ENCODE assay signal across 9 mouse cellular contexts in the genomic region with DNA sequence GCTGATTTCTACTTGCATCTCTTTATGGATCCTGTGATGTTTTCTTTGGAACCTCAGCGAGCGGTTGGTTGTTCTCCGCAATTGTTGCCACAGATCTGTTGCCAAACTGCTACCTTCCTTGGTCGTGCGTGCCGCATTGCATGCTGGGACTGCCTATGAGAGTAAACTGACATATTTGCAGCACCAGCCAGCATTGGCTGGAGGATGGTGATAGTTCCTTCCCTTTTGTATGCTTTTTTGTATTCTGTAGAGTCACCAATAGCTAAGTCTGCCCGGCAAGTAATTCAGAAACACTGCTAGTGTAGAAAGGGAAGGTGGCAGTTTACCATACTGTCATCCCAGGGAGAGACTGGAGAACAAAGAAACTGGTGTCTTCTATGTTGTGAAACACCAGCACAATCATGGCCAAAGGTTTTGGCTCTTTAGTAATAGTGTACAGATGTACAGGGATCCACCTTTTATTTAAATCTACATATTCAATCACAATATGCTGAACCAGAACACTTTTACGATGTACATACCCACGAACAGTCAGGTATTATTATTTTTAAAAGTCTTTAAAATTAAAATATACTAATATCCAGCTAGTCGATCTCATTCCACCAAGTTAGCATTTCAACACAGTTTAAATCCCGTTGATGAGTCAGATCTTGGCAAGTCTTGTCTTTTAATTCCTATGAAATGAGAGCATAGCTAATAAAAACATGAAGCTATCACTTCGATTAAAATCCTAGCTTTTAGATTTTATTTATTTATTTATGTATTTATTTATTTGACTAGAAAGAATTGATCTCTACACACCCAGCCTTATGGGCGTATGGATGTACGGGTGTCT. TPM values are rescaled to one million over a fixed set of nuclear protein-coding genes. Genes with fewer than 3 reads are reported as not detected.
A peak's percentile ranks its signal among the peaks of the same experiment; 100 is the strongest.
DNase-seq lines count a peak whose midpoint lies in the region; ATAC-seq and TF ChIP-seq lines count a peak whose summit lies in the region.
"Had no signal": no experiment of that assay in that cellular context is flagged by ENCODE, and none has a peak within 500 bp of the region (broad histone marks: within the 10 kb centered on the region; RNA-seq: fewer than 3 reads in every experiment).

No protein-coding gene starts in this region.

- H3K9ac ChIP-seq in heart, embryonic 12.5 days = no peak overlapping the region
- no peak overlapping the region for H3K9ac ChIP-seq in liver, embryonic 16.5 days (ENCODE audit: low read depth, low read length)

- H3K4me1 ChIP-seq in cortical plate, adult 2 months (ENCODE audit: control insufficient read depth, insufficient read depth, low read length) = no peaks in the 10 kb centered on the region
- peaks cover 11% of the 10 kb centered on the region for H3K4me1 ChIP-seq in heart, embryonic 12.5 days (replicated peaks)
- H3K4me1 ChIP-seq in liver, embryonic 16.5 days (ENCODE audit: control insufficient read depth, low read depth, low read length) = no peaks in the 10 kb centered on the region

- no peaks in the 10 kb centered on the region for H3K27me3 ChIP-seq in heart, embryonic 12.5 days (replicated peaks)
- H3K27me3 ChIP-seq in liver, embryonic 16.5 days (ENCODE audit: control insufficient read depth, insufficient read depth, low read depth, low read length) = no peaks in the 10 kb centered on the region

- H3K4me2 ChIP-seq in heart, embryonic 12.5 days = peak overlapping the region; percentile 82
- H3K4me2 ChIP-seq in liver, embryonic 16.5 days (ENCODE audit: low read depth, low read length) = 0 out of 2 replicates have a peak overlapping the region, but pooled peaks have one; percentile 43

- H3K36me3 ChIP-seq in heart, embryonic 12.5 days = no peaks in the 10 kb centered on the region
- H3K36me3 ChIP-seq in liver, embryonic 16.5 days (ENCODE audit: control insufficient read depth, insufficient read depth) = no peaks in the 10 kb centered on the region

- peak overlapping the region; percentile 86 for H3K4me3 ChIP-seq in cortical plate, adult 2 months (ENCODE audit: insufficient read depth, low read length)
- peak overlapping the region; percentile 56 for H3K4me3 ChIP-seq in heart, embryonic 12.5 days
- H3K4me3 ChIP-seq in liver, embryonic 16.5 days (ENCODE audit: low read depth, low read length) = no peak overlapping the region

- peak; percentile 20 to 79 for DNase-seq in adrenal gland, adult (ENCODE audit: inconsistent age in 2 of 2, low spot score in 1 of 2)
- DNase-seq in adrenal gland, postnatal 4 days (ENCODE audit: low spot score in 2 of 2) = no peak
- peak; percentile 17 to 52 for DNase-seq in kidney, postnatal 36 days
- peak; percentile 88 for DNase-seq in right cerebral cortex, adult 18-20 months
- DNase-seq in embryo, embryonic 9.5 days (ENCODE audit: extremely low spot score) = no peak

- no peak for ATAC-seq in heart, embryonic 12.5 days (ENCODE audit: insufficient number of reproducible peaks, low FRiP score)
- no peak for ATAC-seq in liver, embryonic 16.5 days (ENCODE audit: low read depth)

- peak; percentile 64 for TF ChIP-seq POLR2A in cortical plate, adult 2 months (IDR thresholded peaks at IDR 0.05; ENCODE audit: extremely low read depth, insufficient read depth, low read length)

- no peak for TF ChIP-seq CTCF in cortical plate, adult 2 months (IDR thresholded peaks at IDR 0.05; ENCODE audit: extremely low read depth, insufficient read depth, low read length)

- H3K9me3 ChIP-seq in heart, embryonic 12.5 days (replicated peaks) = no peaks in the 10 kb centered on the region
- H3K9me3 ChIP-seq in liver, embryonic 16.5 days (replicated peaks; ENCODE audit: control insufficient read depth, low read length) = no peaks in the 10 kb centered on the region

- WGBS in heart, embryonic 12.5 days = 71% methylated on average over 14 of the region's 14 CpGs
- 63% methylated on average over 14 of the region's 14 CpGs for WGBS in liver, embryonic 16.5 days (ENCODE audit: insufficient replicate concordance)

- peak overlapping the region; percentile 97 for H3K27ac ChIP-seq in cortical plate, adult 2 months (ENCODE audit: insufficient read depth, low read length)
- peak overlapping the region; percentile 75 for H3K27ac ChIP-seq in heart, embryonic 12.5 days (ENCODE audit: poor library complexity, severe bottlenecking)
- no peak overlapping the region for H3K27ac ChIP-seq in liver, embryonic 16.5 days (ENCODE audit: low read length)

RNA-seq across cellular contexts. Expression of gene Gm11146, which starts 41.4 kb away (rescaled TPM):
- not detected for total RNA-seq in adrenal gland, postnatal 4 days (2021)
- not detected in 2 replicates for polyA plus RNA-seq in cortical plate, adult 2 months (2012; rRNA removed)
- polyA plus RNA-seq in heart, embryonic 12.5 days (2016; fragmentation: Nextera tagmentation; extraction: Ambion mirVana) = not detected in 2 replicates
- polyA plus RNA-seq in liver, embryonic 16.5 days (2015; fragmentation: Nextera tagmentation; extraction: Ambion mirVana) = not detected in 2 replicates
- polyA plus RNA-seq: erythroblast, embryonic 14.5 days had no signal

Comparison
In these comparisons a context has a peak if more than half of its experiments do, and no peak if none do; other contexts are left out.
1. DNase-seq: peak in adrenal gland, adult (2 of 2), kidney, postnatal 36 days (2 of 2) and right cerebral cortex, adult 18-20 months (single experiment); none in adrenal gland, postnatal 4 days (0 of 2) and embryo, embryonic 9.5 days (single experiment).